Mouse (Mus musculus) kidney, embryonic 14.5 days (tissue): ENCODE results near the gene Col25a1. TPM values are rescaled to one million over a fixed set of nuclear protein-coding genes. Genes with fewer than 3 reads are reported as not detected.

ENCODE experiments used
- ATAC-seq: fragments of 200-750 bp; cut with Nextera tagmentation; 2 replicates; pipeline ENCODE4 v1.8.0; 2017; ENCODE audit warnings: moderate number of reproducible peaks, mild to moderate bottlenecking, moderate TSS enrichment, moderate library complexity; ENCODE audit not compliant: low FRiP score, low TSS enrichment
- H3K27ac ChIP-seq: fragments of 300-500 bp; sonication (generic); 2 replicates; pipeline ENCODE4 v1.5.1; 2014; ENCODE audit warnings: low read depth, mild to moderate bottlenecking, low read length, moderate library complexity, mixed read lengths
- H3K27me3 ChIP-seq: fragments of 300-500 bp; sonication (generic); 2 replicates; pipeline ENCODE4 v1.6.1; 2014; ENCODE audit warnings: mild to moderate bottlenecking, low read length; ENCODE audit not compliant: control insufficient read depth, insufficient read depth
- H3K36me3 ChIP-seq: fragments of 300-500 bp; sonication (generic); 2 replicates; pipeline ENCODE4 v1.6.1; 2014; ENCODE audit warnings: low read length, mixed read lengths; ENCODE audit not compliant: control insufficient read depth, insufficient read depth
- H3K4me1 ChIP-seq: fragments of 300-500 bp; sonication (generic); 2 replicates; pipeline ENCODE4 v1.6.1; 2014; ENCODE audit warnings: low read length, mixed read lengths; ENCODE audit not compliant: control insufficient read depth, insufficient read depth
- H3K4me2 ChIP-seq: fragments of 300-500 bp; sonication (generic); replicated peaks from 2 replicates; pipeline ENCODE4 v1.6.1; 2014; ENCODE audit warnings: low read depth, mild to moderate bottlenecking, low read length
- H3K4me3 ChIP-seq: fragments of 300-500 bp; sonication (generic); 2 replicates; pipeline ENCODE4 v1.5.1; 2014; ENCODE audit warnings: mild to moderate bottlenecking, low read length
- H3K9ac ChIP-seq: fragments of 300-500 bp; sonication (generic); 2 replicates; pipeline ENCODE4 v1.6.1; 2014; ENCODE audit warnings: low read depth, mild to moderate bottlenecking, low read length, moderate library complexity
- H3K9me3 ChIP-seq: fragments of 300-500 bp; sonication (generic); 2 replicates; pipeline ENCODE4 v1.6.1; 2016; ENCODE audit warnings: low read length; ENCODE audit not compliant: control insufficient read depth
- WGBS: fragments of 180-500 bp; shearing (Covaris S2); extraction: QIAGEN DNeasy Blood & Tissue Kit; methylation state at CpG from one replicate; pipeline ENCODE4 v1.1.7; 2014; 5-methylcytosine and 5-hydroxymethylcytosine counted together
- polyA plus RNA-seq: library from polyadenylated mRNA; unstranded; fragments of >200 nt; fragmentation: Nextera tagmentation; extraction: Ambion mirVana; gene quantifications from 2 replicates; pipeline ENCODE4 v1.2.1, GENCODE M21; 2014

The Col25a1 gene
- polyA plus RNA-seq, 1 experiment from 2014 or later: 5.4 TPM

DNA sequence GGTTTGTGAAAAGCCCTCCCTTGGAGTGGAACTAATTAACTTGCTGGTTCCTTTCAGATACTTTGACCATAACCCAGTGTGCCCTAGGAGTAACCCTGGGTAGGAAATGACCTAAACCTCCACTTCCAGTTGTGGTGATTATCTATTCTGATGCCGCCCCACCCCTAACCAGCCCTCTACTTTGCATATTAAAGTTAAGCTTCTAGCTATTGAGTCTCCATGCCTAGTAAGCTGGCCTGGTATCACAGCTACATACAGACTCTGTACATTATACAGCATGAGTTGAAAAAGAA lies 270.2 kb downstream of the Col25a1 start:
- 29% methylated on average over 1 of the region's 1 CpGs for WGBS
- Histone ChIP-seq H3K36me3 (no peaks in the 10 kb centered on the region), H3K4me3 (no peak overlapping the region), H3K27ac (no peak overlapping the region), H3K27me3 (no peaks in the 10 kb centered on the region; the same call in 1 of the 2 replicates), H3K4me2 (no peak overlapping the region), H3K9ac (no peak overlapping the region), H3K9me3 (no peaks in the 10 kb centered on the region), H3K4me1 (peaks cover 11% of the 10 kb centered on the region; the same call in 1 of the 2 replicates)
- ATAC-seq: no peak

DNA sequence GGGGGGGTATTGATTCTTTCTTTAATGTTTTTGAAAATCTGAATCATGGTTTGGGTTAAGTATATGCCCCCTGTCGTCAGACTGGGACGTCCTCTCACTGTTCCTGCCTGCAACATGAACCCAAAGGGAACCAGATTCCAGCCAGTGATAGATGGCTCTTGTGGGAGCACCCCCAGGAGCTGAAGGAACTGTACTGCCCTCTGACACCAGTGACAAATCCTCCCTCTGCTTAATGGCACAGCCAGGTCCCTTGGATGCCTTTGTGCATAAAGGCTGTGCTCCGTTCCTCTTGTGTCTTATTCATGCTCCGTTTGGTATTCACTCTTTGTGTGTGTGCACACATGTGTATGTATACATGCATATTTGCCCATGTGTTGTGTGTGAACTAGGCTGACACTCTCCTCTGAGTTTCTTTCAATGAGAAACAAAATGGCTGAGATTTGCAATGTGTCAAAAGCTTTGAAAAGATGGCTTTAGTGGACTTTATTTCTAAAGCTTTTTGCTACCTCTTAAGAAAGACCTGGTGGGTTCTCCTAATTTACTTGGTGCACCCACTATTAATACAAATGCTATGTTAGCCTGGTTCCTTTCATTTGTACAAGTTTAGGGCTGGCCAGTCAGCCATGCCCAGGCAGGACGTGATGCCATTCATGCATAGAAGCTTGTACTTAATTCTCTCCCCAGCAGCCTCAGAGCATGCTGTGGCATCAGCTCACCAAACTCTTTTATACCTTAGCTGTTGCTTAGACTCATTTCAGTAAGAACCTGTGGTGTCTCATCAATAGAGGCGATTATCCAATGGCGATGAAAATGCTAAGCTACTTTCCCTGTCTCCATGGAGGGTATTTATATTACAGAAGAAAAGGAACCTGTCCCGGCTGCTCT lies 273.5 kb downstream of the Col25a1 start:
- ATAC-seq: no peak
- WGBS: 40% methylated on average over 8 of the region's 8 CpGs
- Histone ChIP-seq H3K4me1 (peaks cover 15% of the 10 kb centered on the region; the same call in 1 of the 2 replicates), H3K36me3 (no peaks in the 10 kb centered on the region), H3K9me3 (no peaks in the 10 kb centered on the region), H3K4me3 (no peak overlapping the region), H3K9ac (no peak overlapping the region), H3K27ac (no peak overlapping the region), H3K27me3 (no peaks in the 10 kb centered on the region; the same call in 1 of the 2 replicates), H3K4me2 (no peak overlapping the region)

DNA sequence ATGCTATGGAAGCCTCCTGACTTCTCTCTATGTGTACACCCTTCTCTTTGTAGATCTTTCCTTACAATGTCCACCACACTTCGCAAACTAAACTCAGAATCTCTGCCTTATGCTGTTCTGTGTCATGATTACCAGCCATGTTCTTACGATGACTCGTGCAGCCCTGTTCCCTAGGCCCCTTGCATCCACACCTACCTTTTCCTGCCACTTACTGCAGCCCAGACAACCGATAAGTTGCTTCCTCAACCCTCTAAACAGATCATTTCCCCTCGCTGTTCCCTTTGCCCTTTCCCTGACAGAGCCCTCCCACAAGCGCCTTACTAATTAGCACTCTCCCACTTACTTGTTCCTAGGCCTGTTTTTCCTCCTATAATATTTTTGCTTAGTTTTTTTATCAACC lies 275.9 kb downstream of the Col25a1 start:
- Histone ChIP-seq H3K4me2 (no peak overlapping the region), H3K27me3 (no peaks in the 10 kb centered on the region; the same call in 1 of the 2 replicates), H3K27ac (no peak overlapping the region), H3K4me3 (no peak overlapping the region), H3K4me1 (peaks cover 10% of the 10 kb centered on the region; the same call in 1 of the 2 replicates), H3K9ac (no peak overlapping the region), H3K9me3 (no peaks in the 10 kb centered on the region), H3K36me3 (no peaks in the 10 kb centered on the region)
- ATAC-seq: no peak
- 37% methylated on average over 6 of the region's 6 CpGs for WGBS

DNA sequence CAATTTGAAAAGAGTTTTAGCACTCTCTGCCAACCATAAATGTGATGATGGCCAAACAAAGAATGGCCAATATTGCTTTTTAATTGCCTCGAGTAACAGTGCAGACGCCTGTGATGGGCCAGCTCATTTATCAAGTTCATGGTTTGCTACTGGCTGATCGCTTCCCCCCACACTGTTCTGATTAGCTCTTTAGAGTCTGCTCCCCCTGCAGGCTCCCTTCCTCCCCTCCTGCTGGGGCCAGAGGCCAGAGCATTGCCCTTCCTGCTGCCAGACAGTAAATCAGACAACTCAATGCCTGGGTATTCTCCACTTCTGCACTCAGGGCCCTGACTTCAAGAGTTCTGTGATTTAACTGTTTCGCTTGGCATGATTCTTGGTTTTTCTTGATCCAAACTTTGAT lies 281.9 kb downstream of the Col25a1 start:
- H3K27ac ChIP-seq: no peak overlapping the region
- H3K27me3 ChIP-seq: no peaks in the 10 kb centered on the region
- no peak overlapping the region for H3K4me3 ChIP-seq
- no peaks in the 10 kb centered on the region for H3K36me3 ChIP-seq
- H3K9me3 ChIP-seq: no peaks in the 10 kb centered on the region
- WGBS: 15% methylated on average over 4 of the region's 4 CpGs
- H3K4me1 ChIP-seq: no peaks in the 10 kb centered on the region
- peak; percentile 91 for ATAC-seq
- H3K9ac ChIP-seq: no peak overlapping the region
- no peak overlapping the region for H3K4me2 ChIP-seq

DNA sequence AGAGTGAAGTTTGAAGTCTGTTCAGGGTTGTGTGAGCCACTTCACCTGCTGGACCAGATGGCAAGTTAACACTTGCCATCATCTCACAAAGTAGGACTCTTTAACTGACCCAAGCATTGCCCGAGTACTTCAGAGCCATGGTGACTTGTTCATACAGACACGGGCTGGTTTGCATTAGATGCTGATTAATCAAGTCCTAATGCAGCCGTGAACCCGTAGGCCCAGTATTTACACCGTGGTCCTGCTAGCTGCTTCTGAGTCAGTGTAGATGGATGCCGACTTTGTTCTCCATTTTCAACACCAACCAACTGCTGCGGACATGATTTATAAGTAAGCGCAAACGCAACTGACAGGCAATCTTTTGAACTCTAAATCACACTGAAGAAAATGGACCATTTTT lies 287.6 kb downstream of the Col25a1 start:
- ATAC-seq: no peak
- no peak overlapping the region for H3K27ac ChIP-seq
- H3K9me3 ChIP-seq: no peaks in the 10 kb centered on the region
- H3K9ac ChIP-seq: no peak overlapping the region
- no peak overlapping the region for H3K4me3 ChIP-seq
- no peaks in the 10 kb centered on the region for H3K27me3 ChIP-seq
- H3K4me2 ChIP-seq: no peak overlapping the region
- no peaks in the 10 kb centered on the region for H3K4me1 ChIP-seq
- H3K36me3 ChIP-seq: no peaks in the 10 kb centered on the region
- WGBS: 55% methylated on average over 9 of the region's 9 CpGs

DNA sequence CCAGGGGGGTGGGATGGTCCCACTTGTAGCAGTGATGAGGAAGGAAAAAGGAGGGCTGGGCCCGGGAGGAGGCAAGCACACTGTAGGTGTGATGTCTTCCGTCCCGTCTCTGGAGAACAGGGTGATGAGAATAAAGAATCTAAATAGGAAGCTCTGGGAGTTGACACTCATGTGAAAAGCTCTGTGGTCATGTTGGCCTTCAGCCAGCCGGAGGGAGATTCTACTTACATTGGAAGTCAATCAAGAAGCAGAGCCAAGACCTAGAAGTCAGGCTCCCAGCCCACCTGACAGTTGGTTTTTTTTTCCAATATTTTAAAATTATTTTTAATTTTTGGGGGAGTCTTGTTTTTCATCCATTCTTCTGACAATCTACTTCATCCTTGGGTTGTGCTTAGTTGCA lies 297.5 kb downstream of the Col25a1 start:
- WGBS: 86% methylated on average over 4 of the region's 4 CpGs
- ATAC-seq: no peak
- H3K9me3 ChIP-seq: no peaks in the 10 kb centered on the region
- H3K4me1 ChIP-seq: no peaks in the 10 kb centered on the region
- no peaks in the 10 kb centered on the region for H3K36me3 ChIP-seq
- no peak overlapping the region for H3K4me2 ChIP-seq
- no peak overlapping the region for H3K27ac ChIP-seq
- no peak overlapping the region for H3K4me3 ChIP-seq
- no peak overlapping the region for H3K9ac ChIP-seq
- H3K27me3 ChIP-seq: no peaks in the 10 kb centered on the region

DNA sequence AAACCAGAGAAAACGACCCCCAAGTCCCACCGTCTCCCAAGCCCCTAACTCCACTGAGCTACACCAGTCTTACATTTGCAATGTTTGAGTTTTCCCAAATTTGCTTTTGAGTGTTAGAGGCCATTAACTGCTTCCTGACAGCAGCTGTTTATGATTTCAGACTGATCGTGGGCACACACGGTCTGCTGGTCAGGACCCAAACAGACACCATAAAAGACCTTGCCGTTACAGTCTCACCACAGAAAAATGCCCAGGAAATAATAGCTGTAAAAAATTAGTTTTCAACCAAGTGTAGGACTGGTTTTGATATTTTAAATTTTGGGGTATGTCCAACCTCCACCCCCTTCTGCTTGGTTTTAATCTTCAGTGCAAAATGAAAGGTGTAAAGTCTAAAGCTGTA lies 298.8 kb downstream of the Col25a1 start:
- WGBS: 45% methylated on average over 5 of the region's 5 CpGs
- no peaks in the 10 kb centered on the region for H3K9me3 ChIP-seq
- no peak overlapping the region for H3K4me3 ChIP-seq

DNA sequence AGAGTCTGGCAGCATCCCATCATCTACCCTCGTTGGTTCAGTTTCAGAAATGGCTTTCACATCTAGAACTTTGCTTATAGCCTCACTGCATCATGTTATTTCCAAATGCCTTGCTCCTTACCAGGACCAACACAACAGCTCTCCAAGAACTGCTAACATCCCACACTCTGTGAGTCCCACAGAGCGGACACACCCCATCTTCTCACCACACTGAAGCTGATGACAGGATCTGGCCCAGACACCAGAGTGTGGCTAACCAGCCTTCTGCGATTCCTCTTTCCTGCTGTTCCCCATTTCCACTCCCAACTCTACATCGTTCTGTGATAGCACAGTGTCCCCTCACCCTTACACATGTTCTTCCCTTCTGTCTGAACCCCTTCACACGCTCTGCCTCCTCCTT lies 301.5 kb downstream of the Col25a1 start:
- Histone ChIP-seq H3K36me3 (no peaks in the 10 kb centered on the region), H3K4me2 (no peak overlapping the region), H3K27ac (no peak overlapping the region), H3K9ac (no peak overlapping the region), H3K4me3 (no peak overlapping the region), H3K4me1 (no peaks in the 10 kb centered on the region), H3K9me3 (no peaks in the 10 kb centered on the region), H3K27me3 (no peaks in the 10 kb centered on the region)
- 83% methylated on average over 5 of the region's 5 CpGs for WGBS
- no peak for ATAC-seq

More for the DNA sequence above, 298.8 kb downstream of the Col25a1 start:
- Histone ChIP-seq H3K4me1 (no peaks in the 10 kb centered on the region), H3K9ac (no peak overlapping the region), H3K27me3 (no peaks in the 10 kb centered on the region), H3K27ac (no peak overlapping the region), H3K4me2 (no peak overlapping the region), H3K36me3 (no peaks in the 10 kb centered on the region)
- no peak for ATAC-seq

DNA sequence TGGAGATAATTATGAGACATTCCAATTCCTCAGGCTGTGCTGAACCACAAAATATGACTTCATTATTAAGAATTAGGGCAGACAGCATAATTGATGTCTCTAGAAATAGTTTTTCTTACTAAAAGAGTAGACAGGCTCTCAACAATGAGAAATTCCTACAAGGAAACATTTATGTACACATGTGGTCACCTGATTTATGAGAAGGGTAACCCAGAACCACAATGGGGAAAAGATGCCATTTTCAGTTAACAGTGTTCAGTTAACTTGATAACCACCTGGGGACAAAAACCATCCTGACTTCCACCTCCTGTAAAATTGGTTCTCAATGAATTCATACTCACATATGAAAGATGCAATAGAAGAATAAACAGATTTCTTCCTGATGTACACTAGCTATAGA lies 305.7 kb downstream of the Col25a1 start:
- no peak overlapping the region for H3K27ac ChIP-seq
- H3K4me2 ChIP-seq: no peak overlapping the region
- no peaks in the 10 kb centered on the region for H3K9me3 ChIP-seq
- no peaks in the 10 kb centered on the region for H3K27me3 ChIP-seq
- H3K4me3 ChIP-seq: no peak overlapping the region
- no peaks in the 10 kb centered on the region for H3K4me1 ChIP-seq
- H3K9ac ChIP-seq: no peak overlapping the region
- H3K36me3 ChIP-seq: no peaks in the 10 kb centered on the region
- ATAC-seq: no peak
